Mouse (Mus musculus): ENCODE data around the gene Arl11.

DNA sequence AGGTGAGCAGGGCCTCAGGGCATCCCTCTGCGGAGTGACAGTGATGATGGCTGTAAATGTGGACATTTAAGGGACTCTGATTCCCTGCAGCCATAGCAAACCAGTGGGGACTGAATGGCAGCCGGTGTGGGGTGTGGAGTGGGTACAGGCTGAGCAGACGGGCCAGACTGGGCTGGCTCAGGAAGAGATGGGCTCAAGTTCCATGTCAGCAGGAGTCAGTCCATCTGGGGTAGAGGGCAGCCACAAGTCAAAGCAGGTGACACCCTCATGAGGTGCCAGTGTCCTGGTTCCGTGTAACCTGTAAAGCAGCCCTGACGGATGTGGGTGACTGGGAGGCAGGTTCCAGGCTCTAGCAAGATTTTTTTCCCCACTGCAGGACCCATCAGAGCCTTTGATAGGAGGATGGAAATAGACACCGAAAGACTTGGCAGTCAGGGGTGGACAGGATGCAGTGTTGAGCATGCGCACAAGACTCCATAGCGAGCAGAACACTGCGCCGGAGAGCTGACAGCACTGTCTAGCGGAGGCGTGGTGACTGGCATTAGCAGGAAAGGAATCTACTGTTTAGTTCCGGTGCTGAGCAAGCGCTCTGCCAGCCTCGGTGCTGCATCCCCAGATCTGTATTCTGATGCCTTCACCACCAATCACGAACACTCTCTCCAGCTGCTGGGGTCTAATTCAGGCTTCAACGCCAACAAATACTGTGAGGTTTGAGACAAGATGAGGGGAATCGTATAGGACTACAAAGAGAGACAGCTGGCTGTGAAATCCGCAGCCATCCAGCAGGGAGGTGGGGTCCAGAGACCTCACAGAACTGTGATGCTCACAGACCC lies 18.3 kb downstream of the Arl11 start:
- TF ChIP-seq CTCF (IDR thresholded peaks at IDR 0.05; ENCODE audit: low read depth) (peak; percentile 28), EP300 (IDR thresholded peaks at IDR 0.05; ENCODE audit: low read depth) (no peak)

All from heart, postnatal 0 days (tissue).